ENCODE assay signal across 15 mouse cellular contexts in the genomic region with DNA sequence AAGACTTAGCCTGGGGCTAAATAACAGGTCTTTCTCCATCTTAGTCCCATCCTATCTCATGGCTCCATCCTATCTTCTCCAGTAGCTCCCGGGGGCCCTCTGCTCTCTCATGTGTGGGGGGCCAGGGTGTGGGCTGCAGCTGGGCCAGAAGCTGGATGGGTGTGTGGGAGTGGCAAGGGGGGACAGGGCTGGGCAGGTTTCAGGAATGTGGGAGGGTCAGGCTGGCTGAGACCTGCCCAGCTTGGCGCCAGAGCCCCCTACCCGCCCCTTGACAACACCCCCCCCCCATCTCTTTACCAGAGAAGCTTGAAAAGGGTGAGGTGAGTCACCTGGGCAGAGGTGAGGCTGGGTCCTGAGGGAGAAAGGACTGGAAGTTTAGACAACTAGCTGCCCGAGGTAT. TPM values are rescaled to one million over a fixed set of nuclear protein-coding genes. Genes with fewer than 3 reads are reported as not detected.
DNase-seq lines count a peak whose midpoint lies in the region; ATAC-seq and TF ChIP-seq lines count a peak whose summit lies in the region.
"Had no signal": no experiment of that assay in that cellular context is flagged by ENCODE, and none has a peak within 500 bp of the region (broad histone marks: within the 10 kb centered on the region; RNA-seq: fewer than 3 reads in every experiment).

No protein-coding gene starts in this region.

- peak; percentile 45; the same call in 1 of the 2 replicates for ATAC-seq in heart, embryonic 15.5 days (replicated peaks; ENCODE audit: insufficient number of reproducible peaks, insufficient read depth, low FRiP score, low read depth)
- 0 out of 2 replicates have a peak, but pooled peaks have one; percentile 18 for ATAC-seq in embryonic facial prominence, embryonic 13.5 days (ENCODE audit: insufficient number of reproducible peaks, insufficient read depth, low FRiP score, low TSS enrichment, low read depth)
- ATAC-seq in limb, embryonic 13.5 days (ENCODE audit: low FRiP score, low read depth): 0 out of 2 replicates have a peak, but pooled peaks have one; percentile 14
- ATAC-seq: liver, postnatal 0 days had no signal

- H3K4me1 ChIP-seq in heart, embryonic 15.5 days (replicated peaks): peaks cover 38% of the 10 kb centered on the region
- peaks cover 4% of the 10 kb centered on the region for H3K4me1 ChIP-seq in ES-Bruce4 (ENCODE audit: control insufficient read depth, insufficient read depth, low read length)
- peaks cover 33% of the 10 kb centered on the region for H3K4me1 ChIP-seq in embryonic facial prominence, embryonic 13.5 days
- H3K4me1 ChIP-seq in limb, embryonic 13.5 days: peaks cover 33% of the 10 kb centered on the region

- peaks cover 16% of the 10 kb centered on the region for H3K36me3 ChIP-seq in heart, embryonic 15.5 days
- peaks cover 24% of the 10 kb centered on the region for H3K36me3 ChIP-seq in ES-Bruce4 (ENCODE audit: control insufficient read depth, insufficient read depth, low read length, poor library complexity, severe bottlenecking)
- H3K36me3 ChIP-seq in embryonic facial prominence, embryonic 13.5 days: peaks cover 29% of the 10 kb centered on the region
- H3K36me3 ChIP-seq in limb, embryonic 13.5 days: peaks cover 19% of the 10 kb centered on the region
- H3K36me3 ChIP-seq: neural tube, embryonic 13.5 days had no signal

- WGBS in heart, embryonic 15.5 days: 14% methylated on average over 4 of the region's 4 CpGs
- WGBS in embryonic facial prominence, embryonic 13.5 days: 26% methylated on average over 4 of the region's 4 CpGs
- 24% methylated on average over 4 of the region's 4 CpGs for WGBS in limb, embryonic 13.5 days

- peak overlapping the region; percentile 88 for H3K9ac ChIP-seq in heart, embryonic 15.5 days
- H3K9ac ChIP-seq in ES-Bruce4 (ENCODE audit: low read depth, poor library complexity, severe bottlenecking): peak overlapping the region; percentile 77
- peak overlapping the region; percentile 75 for H3K9ac ChIP-seq in embryonic facial prominence, embryonic 13.5 days
- H3K9ac ChIP-seq in limb, embryonic 13.5 days: peak overlapping the region; percentile 73
- H3K9ac ChIP-seq: liver, postnatal 0 days had no signal

- peak overlapping the region; percentile 79 for H3K4me3 ChIP-seq in heart, embryonic 15.5 days
- peak overlapping the region; percentile 69 for H3K4me3 ChIP-seq in ES-Bruce4 (ENCODE audit: low read depth, low read length)
- H3K4me3 ChIP-seq in embryonic facial prominence, embryonic 13.5 days: peak overlapping the region; percentile 54
- H3K4me3 ChIP-seq in limb, embryonic 13.5 days: peak overlapping the region; percentile 56

- TF ChIP-seq EP300 in ES-Bruce4 (IDR thresholded peaks at IDR 0.05; ENCODE audit: insufficient read depth, low read depth, low read length): 0 out of 2 replicates have a peak, but pooled peaks have one; percentile 71

- intact Hi-C loops in heart, postnatal 10 days (cut with DNase I): loop anchor here (2.0 kb wide), 1 partner anchor 16 kb away; no protein-coding TSS in a partner anchor

- peak overlapping the region; percentile 88 for H3K4me2 ChIP-seq in heart, embryonic 15.5 days
- H3K4me2 ChIP-seq in embryonic facial prominence, embryonic 13.5 days: peak overlapping the region; percentile 84
- peak overlapping the region; percentile 88 for H3K4me2 ChIP-seq in limb, embryonic 13.5 days (replicated peaks)

- H3K27ac ChIP-seq in heart, embryonic 15.5 days: peak overlapping the region; percentile 88
- peak overlapping the region; percentile 20; the same call in 1 of the 2 replicates for H3K27ac ChIP-seq in ES-Bruce4 (ENCODE audit: insufficient read depth, low read length)
- H3K27ac ChIP-seq in embryonic facial prominence, embryonic 13.5 days: peak overlapping the region; percentile 61
- peak overlapping the region; percentile 22; the same call in 1 of the 2 replicates for H3K27ac ChIP-seq in limb, embryonic 13.5 days
- H3K27ac ChIP-seq: neural tube, embryonic 13.5 days had no signal

- H3K9me3 ChIP-seq in heart, embryonic 15.5 days (replicated peaks): no peaks in the 10 kb centered on the region
- peaks cover 10% of the 10 kb centered on the region; the same call in 1 of the 2 replicates for H3K9me3 ChIP-seq in ES-Bruce4 (replicated peaks; ENCODE audit: control insufficient read depth, insufficient read depth, low read length, poor library complexity, severe bottlenecking)
- H3K9me3 ChIP-seq in embryonic facial prominence, embryonic 13.5 days: no peaks in the 10 kb centered on the region
- H3K9me3 ChIP-seq in limb, embryonic 13.5 days: no peaks in the 10 kb centered on the region
- H3K9me3 ChIP-seq: neural tube, embryonic 13.5 days had no signal

- no peak for TF ChIP-seq CTCF in ES-Bruce4 (IDR thresholded peaks at IDR 0.05; ENCODE audit: low read depth, low read length)

- H3K27me3 ChIP-seq in heart, embryonic 15.5 days: no peaks in the 10 kb centered on the region
- no peaks in the 10 kb centered on the region for H3K27me3 ChIP-seq in ES-Bruce4 (ENCODE audit: control insufficient read depth, insufficient read depth, low read length, poor library complexity, severe bottlenecking)
- peaks cover 6% of the 10 kb centered on the region for H3K27me3 ChIP-seq in embryonic facial prominence, embryonic 13.5 days
- H3K27me3 ChIP-seq in limb, embryonic 13.5 days: 0 out of 2 replicates have a peak, but pooled peaks cover 14% of the 10 kb centered on the region

- DNase-seq in heart, postnatal 10 days: no peak
- DNase-seq in liver: no peak
- no peak for DNase-seq in layer of hippocampus, postnatal 10 days (ENCODE audit: low spot score in 2 of 2)
- no peak for DNase-seq in spleen, postnatal 4 days (ENCODE audit: low spot score in 2 of 2)
- DNase-seq: cerebellum, adult 11-12 months; liver, postnatal 0 days; right cerebral cortex, postnatal 14 days; thymus, postnatal 36 days had no signal

- TF ChIP-seq POLR2A in ES-Bruce4 (IDR thresholded peaks at IDR 0.05; ENCODE audit: insufficient read depth, low read length): no peak

RNA-seq across cellular contexts. Expression of a gene that starts 1.8 kb away (rescaled TPM):
- 358 and 380 TPM in 2 replicates for polyA plus RNA-seq in heart, embryonic 15.5 days (2015; fragmentation: Nextera tagmentation; extraction: Ambion mirVana)
- 100 to 1,000 TPM; 299 to 317 TPM for total RNA-seq in heart, postnatal 10 days (2021)
- polyA plus RNA-seq in ES-Bruce4 (2011; ENCODE audit: insufficient read depth, insufficient read length, low read depth, missing spikeins): 138 and 154 TPM in 2 replicates
- polyA plus RNA-seq in embryonic facial prominence, embryonic 13.5 days (2015; fragmentation: Nextera tagmentation; extraction: Ambion mirVana): 98.1 and 116 TPM in 2 replicates
- 69.0 and 72.7 TPM in 2 replicates for polyA plus RNA-seq in limb, embryonic 13.5 days (2015; fragmentation: Nextera tagmentation; extraction: Ambion mirVana)
- total RNA-seq in layer of hippocampus, postnatal 10 days (2021): 10 to 100 TPM in 1 of 2 experiments, 1 to 10 TPM in 1; 7.2 to 10.6 TPM
- total RNA-seq: granulocyte monocyte progenitor cell, adult 5-6 weeks had no signal

RNA-seq across cellular contexts. Expression of a gene that starts 18.7 kb away (rescaled TPM):
- polyA plus RNA-seq in heart, embryonic 15.5 days (2015; fragmentation: Nextera tagmentation; extraction: Ambion mirVana): 66.5 and 81.4 TPM in 2 replicates
- 10 to 100 TPM; 43.1 to 45.2 TPM for total RNA-seq in heart, postnatal 10 days (2021)
- polyA plus RNA-seq in ES-Bruce4 (2011; ENCODE audit: insufficient read depth, insufficient read length, low read depth, missing spikeins): 86.7 and 97.9 TPM in 2 replicates
- 82.9 and 87.0 TPM in 2 replicates for polyA plus RNA-seq in embryonic facial prominence, embryonic 13.5 days (2015; fragmentation: Nextera tagmentation; extraction: Ambion mirVana)
- polyA plus RNA-seq in limb, embryonic 13.5 days (2015; fragmentation: Nextera tagmentation; extraction: Ambion mirVana): 88.6 and 88.7 TPM in 2 replicates
- total RNA-seq in layer of hippocampus, postnatal 10 days (2021): 10 to 100 TPM; 22.2 to 22.3 TPM

RNA-seq across cellular contexts. Expression of a gene that starts 27.6 kb away (rescaled TPM):
- 0.47 and 2.5 TPM in 2 replicates for polyA plus RNA-seq in heart, embryonic 15.5 days (2015; fragmentation: Nextera tagmentation; extraction: Ambion mirVana)
- total RNA-seq in heart, postnatal 10 days (2021): under 1 TPM in 1 of 2 experiments, not detected in 1; 0.50 TPM
- polyA plus RNA-seq in ES-Bruce4 (2011; ENCODE audit: insufficient read depth, insufficient read length, low read depth, missing spikeins): 17.1 and 23.2 TPM in 2 replicates
- 8.1 and 10.4 TPM in 2 replicates for polyA plus RNA-seq in embryonic facial prominence, embryonic 13.5 days (2015; fragmentation: Nextera tagmentation; extraction: Ambion mirVana)
- 4.2 and 4.9 TPM in 2 replicates for polyA plus RNA-seq in limb, embryonic 13.5 days (2015; fragmentation: Nextera tagmentation; extraction: Ambion mirVana)
- total RNA-seq in layer of hippocampus, postnatal 10 days (2021): not detected
- total RNA-seq: granulocyte monocyte progenitor cell, adult 5-6 weeks; layer of hippocampus, postnatal 25 days had no signal
- polyA plus RNA-seq: neural tube, embryonic 13.5 days had no signal

RNA-seq across cellular contexts. Expression of a gene that starts 53.6 kb away (rescaled TPM):
- 2.0 and 4.7 TPM in 2 replicates for polyA plus RNA-seq in heart, embryonic 15.5 days (2015; fragmentation: Nextera tagmentation; extraction: Ambion mirVana)
- total RNA-seq in heart, postnatal 10 days (2021): 1 to 10 TPM; 5.6 to 5.7 TPM
- polyA plus RNA-seq in ES-Bruce4 (2011; ENCODE audit: insufficient read depth, insufficient read length, low read depth, missing spikeins): 17.3 and 27.3 TPM in 2 replicates
- 2.2 and 3.6 TPM in 2 replicates for polyA plus RNA-seq in embryonic facial prominence, embryonic 13.5 days (2015; fragmentation: Nextera tagmentation; extraction: Ambion mirVana)
- 1.5 and 2.0 TPM in 2 replicates for polyA plus RNA-seq in limb, embryonic 13.5 days (2015; fragmentation: Nextera tagmentation; extraction: Ambion mirVana)
- total RNA-seq in layer of hippocampus, postnatal 10 days (2021): under 1 TPM; 0.85 to 0.87 TPM

RNA-seq across cellular contexts. Expression of a gene that starts 53.8 kb away (rescaled TPM):
- polyA plus RNA-seq in heart, embryonic 15.5 days (2015; fragmentation: Nextera tagmentation; extraction: Ambion mirVana): 142 and 164 TPM in 2 replicates
- 100 to 1,000 TPM; 129 to 131 TPM for total RNA-seq in heart, postnatal 10 days (2021)
- polyA plus RNA-seq in ES-Bruce4 (2011; ENCODE audit: insufficient read depth, insufficient read length, low read depth, missing spikeins): 68.2 TPM in 2 replicates
- polyA plus RNA-seq in embryonic facial prominence, embryonic 13.5 days (2015; fragmentation: Nextera tagmentation; extraction: Ambion mirVana): 112 and 139 TPM in 2 replicates
- 126 and 133 TPM in 2 replicates for polyA plus RNA-seq in limb, embryonic 13.5 days (2015; fragmentation: Nextera tagmentation; extraction: Ambion mirVana)
- 100 to 1,000 TPM; 113 to 115 TPM for total RNA-seq in layer of hippocampus, postnatal 10 days (2021)

Comparison
In these comparisons a context has a peak if more than half of its experiments do, and no peak if none do; other contexts are left out.
1. H3K27ac ChIP-seq: peak in every context shown above with its lines; median percentile 88 in heart, embryonic 15.5 days; 61 in embryonic facial prominence, embryonic 13.5 days; 22 in limb, embryonic 13.5 days; 20 in ES-Bruce4.